ENCODE assay signal across 8 mouse cellular contexts in genomic region chr8:125670420-125670819, GRCm38 (mm10). TPM values are rescaled to one million over a fixed set of nuclear protein-coding genes. Genes with fewer than 3 reads are reported as not detected.
DNase-seq lines count a peak whose midpoint lies in the region; ATAC-seq and TF ChIP-seq lines count a peak whose summit lies in the region.

No protein-coding gene starts in this region.

- H3K4me1 ChIP-seq in heart, postnatal 0 days (ENCODE audit: control insufficient read depth, insufficient read depth), result peaks cover 15% of the 10 kb centered on the region
- no peaks in the 10 kb centered on the region for H3K4me1 ChIP-seq in embryonic facial prominence, embryonic 11.5 days (ENCODE audit: control insufficient read depth, insufficient read depth, low read length)
- peaks cover 5% of the 10 kb centered on the region for H3K4me1 ChIP-seq in intestine, embryonic 16.5 days (ENCODE audit: control insufficient read depth, insufficient read depth, low read length)
- peaks cover 21% of the 10 kb centered on the region for H3K4me1 ChIP-seq in midbrain, embryonic 12.5 days

- no peaks in the 10 kb centered on the region; the same call in 1 of the 2 replicates for H3K36me3 ChIP-seq in heart, postnatal 0 days (replicated peaks; ENCODE audit: control insufficient read depth, insufficient read depth, low read length)
- H3K36me3 ChIP-seq in embryonic facial prominence, embryonic 11.5 days (replicated peaks; ENCODE audit: control insufficient read depth, insufficient read depth, low read depth, low read length), result no peaks in the 10 kb centered on the region
- peaks cover 12% of the 10 kb centered on the region; the same call in 1 of the 2 replicates for H3K36me3 ChIP-seq in intestine, embryonic 16.5 days (ENCODE audit: control insufficient read depth, insufficient read depth, low read length)
- H3K36me3 ChIP-seq in midbrain, embryonic 12.5 days, result peaks cover 16% of the 10 kb centered on the region

- H3K4me3 ChIP-seq in heart, postnatal 0 days (ENCODE audit: low read depth, low read length), result peak overlapping the region; percentile 58
- peak overlapping the region; percentile 54 for H3K4me3 ChIP-seq in embryonic facial prominence, embryonic 11.5 days (ENCODE audit: low read depth, low read length)
- peak overlapping the region; percentile 65 for H3K4me3 ChIP-seq in intestine, embryonic 16.5 days (ENCODE audit: low read length)
- H3K4me3 ChIP-seq in midbrain, embryonic 12.5 days, result peak overlapping the region; percentile 57

- no peak overlapping the region for H3K27ac ChIP-seq in heart, postnatal 0 days (ENCODE audit: low read depth)
- no peak overlapping the region for H3K27ac ChIP-seq in embryonic facial prominence, embryonic 11.5 days (replicated peaks; ENCODE audit: low read depth, low read length)
- no peak overlapping the region for H3K27ac ChIP-seq in intestine, embryonic 16.5 days (ENCODE audit: low read length)
- no peak overlapping the region for H3K27ac ChIP-seq in midbrain, embryonic 12.5 days (replicated peaks)

- no peak for TF ChIP-seq CTCF in heart, postnatal 0 days (IDR thresholded peaks at IDR 0.05; ENCODE audit: low read depth)

- H3K27me3 ChIP-seq in heart, postnatal 0 days (ENCODE audit: control insufficient read depth, insufficient read depth, low read length), result no peaks in the 10 kb centered on the region
- no peaks in the 10 kb centered on the region for H3K27me3 ChIP-seq in embryonic facial prominence, embryonic 11.5 days (ENCODE audit: control insufficient read depth, insufficient read depth, low read length)
- H3K27me3 ChIP-seq in intestine, embryonic 16.5 days (replicated peaks; ENCODE audit: control insufficient read depth, insufficient read depth, low read length), result no peaks in the 10 kb centered on the region
- peaks cover 22% of the 10 kb centered on the region for H3K27me3 ChIP-seq in midbrain, embryonic 12.5 days

- peaks cover 12% of the 10 kb centered on the region for H3K9me3 ChIP-seq in heart, postnatal 0 days (replicated peaks; ENCODE audit: control insufficient read depth, low read length)
- H3K9me3 ChIP-seq in embryonic facial prominence, embryonic 11.5 days (replicated peaks; ENCODE audit: control insufficient read depth, low read length), result peaks cover 16% of the 10 kb centered on the region
- peaks cover 28% of the 10 kb centered on the region for H3K9me3 ChIP-seq in intestine, embryonic 16.5 days (ENCODE audit: control insufficient read depth, low read length)
- H3K9me3 ChIP-seq in midbrain, embryonic 12.5 days, result peaks cover 25% of the 10 kb centered on the region

- no peak for TF ChIP-seq EP300 in heart, postnatal 0 days (IDR thresholded peaks at IDR 0.05; ENCODE audit: low read depth)

- 93% methylated on average over 6 of the region's 6 CpGs for WGBS in heart, postnatal 0 days
- 96% methylated on average over 6 of the region's 6 CpGs for WGBS in embryonic facial prominence, embryonic 11.5 days
- 94% methylated on average over 6 of the region's 6 CpGs for WGBS in intestine, embryonic 16.5 days
- 93% methylated on average over 6 of the region's 6 CpGs for WGBS in midbrain, embryonic 12.5 days

- H3K4me2 ChIP-seq in heart, postnatal 0 days (ENCODE audit: low read depth, low read length), result peak overlapping the region; percentile 74
- peak overlapping the region; percentile 94 for H3K4me2 ChIP-seq in embryonic facial prominence, embryonic 11.5 days (ENCODE audit: low read depth, low read length)
- H3K4me2 ChIP-seq in intestine, embryonic 16.5 days (ENCODE audit: low read depth, low read length), result peak overlapping the region; percentile 87
- H3K4me2 ChIP-seq in midbrain, embryonic 12.5 days (replicated peaks), result peak overlapping the region; percentile 76

- no peak for ATAC-seq in heart, postnatal 0 days (ENCODE audit: insufficient read depth, low read depth)
- no peak for ATAC-seq in embryonic facial prominence, embryonic 11.5 days (replicated peaks; ENCODE audit: insufficient number of reproducible peaks, low FRiP score, low TSS enrichment, low read depth)
- 0 out of 2 replicates have a peak, but pooled peaks have one; percentile 10 for ATAC-seq in intestine, embryonic 16.5 days
- no peak for ATAC-seq in midbrain, embryonic 12.5 days (ENCODE audit: low FRiP score, low read depth)

- DNase-seq in heart, postnatal 0 days (ENCODE audit: low spot score), result no peak
- DNase-seq in heart, adult 11 months, result no peak
- no peak for DNase-seq in embryonic facial prominence, embryonic 11.5 days (ENCODE audit: low spot score)
- DNase-seq in cerebellum, adult 11 months, result no peak
- no peak for DNase-seq in c-Kit-positive CD71-positive TER-119-positive erythroid progenitor cells, embryonic 14.5 days (ENCODE audit: low spot score)
- no peak for DNase-seq in urinary bladder, postnatal 10 days (ENCODE audit: low spot score)

- no peak overlapping the region for H3K9ac ChIP-seq in heart, postnatal 0 days (replicated peaks; ENCODE audit: low read depth, low read length)
- H3K9ac ChIP-seq in embryonic facial prominence, embryonic 11.5 days (replicated peaks; ENCODE audit: low read length), result no peak overlapping the region; the same call in 1 of the 2 replicates
- peak overlapping the region; percentile 75 for H3K9ac ChIP-seq in intestine, embryonic 16.5 days (ENCODE audit: low read depth, low read length)
- H3K9ac ChIP-seq in midbrain, embryonic 12.5 days (replicated peaks), result peak overlapping the region; percentile 71; the same call in 1 of the 2 replicates

RNA-seq across cellular contexts. Expression of gene Map10, which starts 0.8 kb away (rescaled TPM):
- 5.5 and 12.6 TPM in 2 replicates for total RNA-seq in heart, postnatal 0 days (2014; rRNA removed; ENCODE audit: low replicate concordance)
- polyA plus RNA-seq in heart, postnatal 0 days (2015; fragmentation: Nextera tagmentation; extraction: Ambion mirVana), result 4.1 and 4.5 TPM in 2 replicates
- 8.1 and 8.4 TPM in 2 replicates for polyA plus RNA-seq in embryonic facial prominence, embryonic 11.5 days (2014; fragmentation: Nextera tagmentation; extraction: Ambion mirVana)
- polyA plus RNA-seq in intestine, embryonic 16.5 days (2015; fragmentation: Nextera tagmentation; extraction: Ambion mirVana), result 3.5 and 3.7 TPM in 2 replicates
- polyA plus RNA-seq in midbrain, embryonic 12.5 days (2016; fragmentation: Nextera tagmentation; extraction: Ambion mirVana), result 9.9 and 10.9 TPM in 2 replicates

RNA-seq across cellular contexts. Expression of gene Ntpcr, which starts 59.3 kb away (rescaled TPM):
- 30.6 and 35.1 TPM in 2 replicates for total RNA-seq in heart, postnatal 0 days (2014; rRNA removed; ENCODE audit: low replicate concordance)
- 34.7 and 39.3 TPM in 2 replicates for polyA plus RNA-seq in heart, postnatal 0 days (2015; fragmentation: Nextera tagmentation; extraction: Ambion mirVana)
- 23.8 and 24.0 TPM in 2 replicates for polyA plus RNA-seq in embryonic facial prominence, embryonic 11.5 days (2014; fragmentation: Nextera tagmentation; extraction: Ambion mirVana)
- 30.8 and 32.9 TPM in 2 replicates for polyA plus RNA-seq in intestine, embryonic 16.5 days (2015; fragmentation: Nextera tagmentation; extraction: Ambion mirVana)
- 16.6 and 16.8 TPM in 2 replicates for polyA plus RNA-seq in midbrain, embryonic 12.5 days (2016; fragmentation: Nextera tagmentation; extraction: Ambion mirVana)

Comparison
In these comparisons a context has a peak if more than half of its experiments do, and no peak if none do; other contexts are left out.
1. H3K9ac ChIP-seq: peak in intestine, embryonic 16.5 days (single experiment) and midbrain, embryonic 12.5 days (single experiment); none in heart, postnatal 0 days (single experiment) and embryonic facial prominence, embryonic 11.5 days (single experiment).
2. Peak in every context shown above with its lines, with median percentiles within 50 percentile points of each other: H3K4me2 ChIP-seq and H3K4me3 ChIP-seq.